Mouse (Mus musculus) heart, embryonic 11.5 days (tissue): Measurements from ENCODE around the gene Gm10260. TPM values are rescaled to one million over a fixed set of nuclear protein-coding genes. Genes with fewer than 3 reads are reported as not detected.

Experiments used
- ATAC-seq: fragments of 200-750 bp; cut with Nextera tagmentation; replicated peaks from 2 replicates; pipeline ENCODE4 v1.8.0; 2017; ENCODE audit warnings: moderate library complexity; ENCODE audit not compliant: insufficient number of reproducible peaks, low FRiP score, low TSS enrichment
- H3K27ac ChIP-seq: fragments of 300-500 bp; sonication (generic); 2 replicates; pipeline ENCODE4 v1.5.1; 2014; ENCODE audit warnings: mild to moderate bottlenecking, low read depth, low read length
- H3K27me3 ChIP-seq: fragments of 300-500 bp; sonication (generic); 2 replicates; pipeline ENCODE4 v1.6.1; 2014; ENCODE audit warnings: mild to moderate bottlenecking, low read length, mixed read lengths; ENCODE audit not compliant: control insufficient read depth, insufficient read depth
- H3K36me3 ChIP-seq: fragments of 300-500 bp; sonication (generic); 2 replicates; pipeline ENCODE4 v1.6.1; 2014; ENCODE audit warnings: mild to moderate bottlenecking, low read length, moderate library complexity, mixed read lengths; ENCODE audit not compliant: control insufficient read depth, insufficient read depth
- H3K4me1 ChIP-seq: fragments of 300-500 bp; sonication (generic); 2 replicates; pipeline ENCODE4 v1.6.1; 2014; ENCODE audit warnings: low read length; ENCODE audit not compliant: control insufficient read depth, insufficient read depth
- H3K4me2 ChIP-seq: fragments of 300-500 bp; sonication (generic); 2 replicates; pipeline ENCODE4 v1.6.1; 2014; ENCODE audit warnings: mild to moderate bottlenecking, moderate library complexity
- H3K4me3 ChIP-seq: fragments of 300-500 bp; sonication (generic); 2 replicates; pipeline ENCODE4 v1.5.1; 2014; ENCODE audit warnings: low read depth, low read length
- H3K9ac ChIP-seq: fragments of 300-500 bp; sonication (generic); 2 replicates; pipeline ENCODE4 v1.6.1; 2014; ENCODE audit warnings: mild to moderate bottlenecking, low read depth, low read length, moderate library complexity
- H3K9me3 ChIP-seq: fragments of 300-500 bp; sonication (generic); replicated peaks from 2 replicates; pipeline ENCODE4 v1.6.1; 2016; ENCODE audit warnings: low read length; ENCODE audit not compliant: control insufficient read depth
- WGBS: fragments of 180-500 bp; shearing (Covaris S2); extraction: QIAGEN DNeasy Blood & Tissue Kit; methylation state at CpG from one replicate; pipeline ENCODE4 v1.1.7; 2014; ENCODE audit not compliant: insufficient replicate concordance; 5-methylcytosine and 5-hydroxymethylcytosine counted together
- polyA plus RNA-seq: library from polyadenylated mRNA; unstranded; fragments of >200 nt; fragmentation: Nextera tagmentation; extraction: Ambion mirVana; gene quantifications from 2 replicates; pipeline ENCODE4 v1.2.1, GENCODE M21; 2014

Gene Gm10260
- polyA plus RNA-seq, 1 experiment from 2014 or later, result 3.1 TPM

DNA sequence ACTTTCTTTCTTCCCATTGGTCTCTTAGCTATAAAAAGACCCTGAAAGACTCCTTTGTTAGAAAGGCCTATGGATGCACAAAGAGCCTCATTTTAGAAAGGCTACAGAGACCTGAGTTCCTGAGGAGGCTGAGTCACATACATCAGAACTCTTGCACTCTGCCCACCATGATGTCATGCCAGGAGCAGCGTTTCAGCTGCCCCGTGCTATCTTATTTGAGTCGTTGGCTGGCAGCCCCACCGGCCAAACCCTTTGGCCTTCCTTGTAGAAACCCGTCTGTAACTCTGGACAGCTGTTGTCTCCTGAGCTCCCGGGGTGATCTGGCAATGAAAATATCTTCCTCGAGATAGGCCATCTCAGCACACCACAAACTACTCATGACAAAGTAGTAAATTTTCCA lies 3.6 kb upstream of the Gm10260 start:
- WGBS, result 63% methylated on average over 7 of the region's 7 CpGs
- no peaks in the 10 kb centered on the region for H3K9me3 ChIP-seq
- 0 out of 2 replicates have a peak, but pooled peaks cover 6% of the 10 kb centered on the region for H3K4me1 ChIP-seq
- peak overlapping the region; percentile 25; the same call in 1 of the 2 replicates for H3K27ac ChIP-seq
- no peaks in the 10 kb centered on the region for H3K36me3 ChIP-seq
- H3K27me3 ChIP-seq, result no peaks in the 10 kb centered on the region
- no peak for ATAC-seq
- H3K9ac ChIP-seq, result no peak overlapping the region
- H3K4me2 ChIP-seq, result no peak overlapping the region
- H3K4me3 ChIP-seq, result no peak overlapping the region

GRCm38 (mm10) chr13:97763436-97763835 lies 3.0 kb upstream of the Gm10260 start:
- 79% methylated on average over 6 of the region's 6 CpGs for WGBS
- Histone ChIP-seq H3K27ac (peak overlapping the region; percentile 25), H3K4me2 (no peak overlapping the region), H3K27me3 (no peaks in the 10 kb centered on the region), H3K9ac (no peak overlapping the region), H3K9me3 (no peaks in the 10 kb centered on the region), H3K4me3 (no peak overlapping the region), H3K4me1 (0 out of 2 replicates have a peak, but pooled peaks cover 6% of the 10 kb centered on the region), H3K36me3 (no peaks in the 10 kb centered on the region)
- no peak for ATAC-seq

- H3K9ac ChIP-seq, result no peak overlapping the region
- H3K4me3 ChIP-seq, result no peak overlapping the region
- no peak overlapping the region for H3K4me2 ChIP-seq
- no peaks in the 10 kb centered on the region for H3K9me3 ChIP-seq
- no peaks in the 10 kb centered on the region for H3K27me3 ChIP-seq
- peaks cover 8% of the 10 kb centered on the region; the same call in 1 of the 2 replicates for H3K4me1 ChIP-seq
- ATAC-seq, result no peak
- 82% methylated on average over 8 of the region's 8 CpGs for WGBS
- H3K27ac ChIP-seq, result no peak overlapping the region
- no peaks in the 10 kb centered on the region for H3K36me3 ChIP-seq
Observed at GRCm38 (mm10) chr13:97762121-97762520, 1.7 kb upstream of the Gm10260 start.

DNA sequence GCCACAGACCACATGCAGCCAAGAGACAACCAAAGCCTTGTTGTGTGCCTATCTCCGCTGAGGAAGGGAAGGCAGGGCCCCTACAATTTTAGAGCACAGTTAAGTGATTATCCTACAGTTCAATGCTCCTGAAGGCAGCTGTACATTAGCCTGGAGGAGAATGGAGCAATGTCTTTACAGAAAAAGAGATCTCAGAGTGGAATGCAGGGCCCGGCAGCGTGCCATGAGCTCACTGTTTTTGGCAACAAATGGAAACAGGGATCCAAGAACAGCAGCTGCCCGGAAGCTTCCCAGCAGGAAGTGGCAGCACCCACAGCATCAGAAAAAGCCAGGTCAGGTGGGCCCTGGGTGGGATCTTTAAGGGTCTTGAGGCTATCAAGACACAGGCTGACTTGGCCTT lies 3.4 kb downstream of the Gm10260 start:
- no peaks in the 10 kb centered on the region for H3K27me3 ChIP-seq
- no peaks in the 10 kb centered on the region for H3K9me3 ChIP-seq
- H3K36me3 ChIP-seq, result no peaks in the 10 kb centered on the region
- no peak overlapping the region for H3K4me3 ChIP-seq
- no peak for ATAC-seq
- H3K27ac ChIP-seq, result no peak overlapping the region; the same call in 1 of the 2 replicates
- 69% methylated on average over 4 of the region's 4 CpGs for WGBS
- peaks cover 2% of the 10 kb centered on the region; the same call in 1 of the 2 replicates for H3K4me1 ChIP-seq
- no peak overlapping the region for H3K4me2 ChIP-seq
- H3K9ac ChIP-seq, result no peak overlapping the region

GRCm38 (mm10) chr13:97756091-97756490 lies 4.3 kb downstream of the Gm10260 start:
- Histone ChIP-seq H3K9ac (no peak overlapping the region), H3K27ac (no peak overlapping the region), H3K9me3 (no peaks in the 10 kb centered on the region), H3K27me3 (no peaks in the 10 kb centered on the region), H3K36me3 (no peaks in the 10 kb centered on the region), H3K4me1 (peaks cover 2% of the 10 kb centered on the region; the same call in 1 of the 2 replicates), H3K4me3 (no peak overlapping the region), H3K4me2 (no peak overlapping the region)
- no peak for ATAC-seq
- WGBS, result 84% methylated on average over 6 of the region's 6 CpGs

- H3K4me2 ChIP-seq, result no peak overlapping the region
- H3K36me3 ChIP-seq, result no peaks in the 10 kb centered on the region
- no peak for ATAC-seq
- no peaks in the 10 kb centered on the region for H3K4me1 ChIP-seq
- no peaks in the 10 kb centered on the region for H3K9me3 ChIP-seq
- H3K27ac ChIP-seq, result no peak overlapping the region
- no peaks in the 10 kb centered on the region for H3K27me3 ChIP-seq
- H3K4me3 ChIP-seq, result no peak overlapping the region
- H3K9ac ChIP-seq, result no peak overlapping the region
- 71% methylated on average over 4 of the region's 4 CpGs for WGBS
Observed at GRCm38 (mm10) chr13:97750851-97751381, 9.5 kb downstream of the Gm10260 start.

- no peaks in the 10 kb centered on the region for H3K36me3 ChIP-seq
- WGBS, result 67% methylated on average over 20 of the region's 20 CpGs
- H3K4me1 ChIP-seq, result peaks cover 4% of the 10 kb centered on the region; the same call in 1 of the 2 replicates
- H3K9ac ChIP-seq, result no peak overlapping the region
- no peaks in the 10 kb centered on the region for H3K9me3 ChIP-seq
- H3K27ac ChIP-seq, result no peak overlapping the region
- no peaks in the 10 kb centered on the region for H3K27me3 ChIP-seq
- no peak for ATAC-seq
- no peak overlapping the region for H3K4me2 ChIP-seq
- H3K4me3 ChIP-seq, result no peak overlapping the region
Observed at GRCm38 (mm10) chr13:97747037-97747860, 13.2 kb downstream of the Gm10260 start.

GRCm38 (mm10) chr13:97744669-97745068 lies 15.8 kb downstream of the Gm10260 start:
- H3K4me3 ChIP-seq, result no peak overlapping the region
- no peak overlapping the region for H3K4me2 ChIP-seq
- H3K27ac ChIP-seq, result no peak overlapping the region
- peaks cover 4% of the 10 kb centered on the region; the same call in 1 of the 2 replicates for H3K4me1 ChIP-seq
- H3K9ac ChIP-seq, result no peak overlapping the region
- no peaks in the 10 kb centered on the region for H3K27me3 ChIP-seq
- 89% methylated on average over 7 of the region's 7 CpGs for WGBS
- H3K9me3 ChIP-seq, result no peaks in the 10 kb centered on the region
- no peaks in the 10 kb centered on the region for H3K36me3 ChIP-seq
- no peak for ATAC-seq
